Mouse (Mus musculus) embryo, embryonic 11.5 days (tissue): ENCODE measurements around the gene Izumo1.
"Not testable (repeated sequence)": the region's sequence is repeated elsewhere in the genome, so short reads cannot be mapped to it uniquely, and the experiment has no call there.

ENCODE experiments used
- DNase-seq: peaks from one replicate; pipeline ENCODE4 v3.0.0-alpha.2; 2012; ENCODE audit warnings: low read depth, low spot score

Gene Izumo1

DNA sequence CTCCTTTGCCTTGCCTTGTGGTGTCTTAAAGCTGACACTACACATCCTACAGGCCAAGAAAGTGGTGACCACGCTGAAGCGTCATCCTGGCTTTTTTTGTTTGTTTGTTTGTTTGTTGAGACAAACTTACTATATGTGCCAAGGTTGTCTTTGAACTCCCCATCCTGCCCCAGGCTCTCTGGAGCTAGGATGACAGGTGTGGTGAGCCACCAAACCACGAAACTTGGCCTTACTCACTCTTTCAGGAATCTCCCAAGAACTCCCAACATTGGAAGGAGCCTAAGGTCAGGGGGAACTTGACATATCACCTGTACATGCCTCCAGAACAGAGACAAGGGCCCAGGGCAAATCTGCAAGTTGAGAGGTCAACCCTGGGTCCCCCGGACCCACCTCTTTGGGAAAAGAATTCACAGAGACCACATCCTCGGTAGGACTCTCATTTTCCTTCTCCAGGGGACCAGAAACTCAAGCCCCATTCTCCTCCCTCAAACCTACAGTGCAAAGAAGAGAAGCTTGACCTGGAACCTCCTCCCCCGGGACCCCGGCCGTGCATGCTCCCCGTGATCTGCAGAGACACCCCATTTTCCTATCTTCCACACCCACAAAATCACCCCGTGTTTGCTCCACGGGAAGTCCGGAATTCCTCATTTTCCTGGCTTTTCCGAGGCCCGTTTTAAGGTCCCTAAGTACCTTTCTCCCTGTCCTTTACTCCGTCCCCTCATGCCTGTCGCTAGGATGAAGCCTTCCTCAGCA, 21.1 kb downstream of the Izumo1 start:
- DNase-seq = no peak

- DNase-seq = peak; percentile 96
These were observed 22.0 kb downstream of the Izumo1 start for GRCm38 (mm10) chr7:45643441-45644178.

- DNase-seq = no peak
These were observed 22.6 kb downstream of the Izumo1 start for GRCm38 (mm10) chr7:45644183-45644582.

GRCm38 (mm10) chr7:45644872-45645590, 23.4 kb downstream of the Izumo1 start:
- no peak for DNase-seq

- DNase-seq = no peak
These were observed 24.0 kb downstream of the Izumo1 start for GRCm38 (mm10) chr7:45645591-45645971.

GRCm38 (mm10) chr7:45646671-45647070, 25.1 kb downstream of the Izumo1 start:
- DNase-seq = no peak

DNA sequence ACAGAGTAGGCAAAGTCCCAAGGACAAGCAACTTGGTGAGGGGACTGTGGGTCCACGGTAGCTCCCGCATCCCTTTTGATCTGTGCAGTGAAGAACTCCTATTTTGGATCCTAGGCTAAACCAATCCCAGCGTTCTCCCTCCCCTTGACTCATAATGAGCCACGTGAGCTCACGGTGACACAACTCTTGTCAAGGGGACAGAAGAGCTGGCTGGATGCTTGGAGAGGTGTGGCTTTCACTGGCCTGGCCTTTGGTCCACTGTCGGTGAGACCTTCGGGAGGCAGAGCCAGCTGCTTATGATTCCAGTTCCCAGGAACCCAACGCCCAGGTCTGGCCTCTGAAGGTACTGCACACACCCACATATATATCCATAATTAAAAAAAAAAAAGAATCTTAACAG, 27.7 kb downstream of the Izumo1 start:
- DNase-seq = no peak

DNA sequence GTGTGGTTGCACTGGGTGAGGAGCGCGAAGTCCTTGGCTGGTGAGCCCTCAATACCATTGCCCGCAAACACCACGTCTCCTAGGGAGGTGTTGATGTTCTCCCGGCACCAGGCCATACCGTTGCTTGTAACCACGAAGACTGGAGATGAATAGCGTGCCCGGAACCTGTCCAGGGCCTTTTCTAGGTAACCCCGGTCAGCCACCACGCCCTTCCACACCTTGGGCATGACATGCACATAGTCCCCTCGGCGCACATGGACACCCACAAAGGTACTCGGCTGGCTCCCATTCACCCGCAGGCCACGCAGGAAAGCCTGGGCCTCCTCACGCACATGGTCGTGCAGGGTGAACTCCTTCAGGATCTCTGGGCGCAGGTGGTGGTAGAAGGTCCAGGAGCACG, 28.9 kb downstream of the Izumo1 start:
- not testable (repeated sequence) for DNase-seq

DNA sequence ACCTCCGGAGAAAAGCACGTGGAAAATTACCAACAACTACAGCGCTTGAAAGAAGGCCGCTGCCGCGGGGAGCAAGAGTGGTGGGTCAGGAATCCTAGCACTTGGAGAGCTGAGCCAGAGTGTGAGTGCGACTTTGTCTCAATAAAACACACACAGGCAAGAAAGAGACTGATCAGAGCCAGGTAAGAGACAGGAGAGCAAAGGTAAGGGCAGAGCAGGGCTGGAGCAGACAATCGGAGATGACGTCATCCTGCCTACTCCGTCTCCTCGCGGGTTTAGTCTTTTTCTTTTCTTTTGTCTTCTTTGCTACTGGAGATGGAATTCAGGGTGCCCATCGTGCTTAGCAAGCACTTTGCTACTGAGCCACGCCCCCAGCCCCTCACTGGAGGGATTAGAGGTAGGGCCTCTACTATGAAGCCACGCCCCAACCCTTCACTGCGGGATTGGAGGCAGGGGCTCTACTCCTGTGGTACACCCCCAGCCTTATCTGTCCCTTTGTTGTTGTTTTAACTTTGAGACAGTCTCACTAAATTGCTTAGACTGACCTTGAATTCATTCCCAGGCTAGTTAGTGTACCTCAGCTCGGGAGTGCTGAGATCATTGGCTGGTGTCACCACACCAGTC, 32.9 kb downstream of the Izumo1 start:
- DNase-seq = no peak

DNA sequence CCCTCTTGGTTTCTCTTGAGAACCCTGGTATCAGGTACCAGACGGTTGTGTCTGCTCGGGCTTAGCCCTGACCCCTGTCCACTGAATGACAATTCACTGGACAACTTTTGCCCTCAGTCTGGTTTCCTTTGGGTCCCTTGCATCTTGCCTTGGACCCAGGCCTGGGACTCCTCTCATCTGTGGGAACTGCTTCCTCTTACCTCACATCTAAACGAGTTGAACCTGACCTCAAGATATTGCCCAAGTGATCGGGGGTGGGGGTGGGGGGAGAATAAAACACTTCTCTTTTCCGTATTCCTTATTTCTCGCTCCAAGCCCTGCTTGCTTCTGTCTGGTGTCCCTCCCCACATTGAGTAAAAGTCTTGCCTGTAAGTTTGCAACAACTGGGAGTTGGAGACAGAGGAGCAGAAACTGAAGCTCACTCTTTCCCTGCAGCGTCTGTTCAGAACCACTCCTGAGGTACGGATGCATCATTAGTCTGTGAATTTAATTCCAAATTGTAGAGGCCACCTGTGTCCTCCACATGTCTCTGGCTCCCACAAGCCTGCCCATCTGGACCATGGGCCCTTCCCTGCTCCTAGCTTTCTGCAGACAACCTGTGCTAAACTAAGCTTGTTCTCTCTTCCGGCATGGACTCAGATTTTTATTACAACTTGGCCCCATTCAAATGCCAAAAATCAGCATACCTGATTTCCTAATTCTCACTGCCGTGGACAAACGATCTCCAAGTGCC, 39.3 kb downstream of the Izumo1 start:
- no peak for DNase-seq

- DNase-seq = not testable (repeated sequence)
These were observed 40.1 kb downstream of the Izumo1 start for GRCm38 (mm10) chr7:45661702-45662101.

GRCm38 (mm10) chr7:45665303-45666138, 43.9 kb downstream of the Izumo1 start:
- DNase-seq = no peak

DNA sequence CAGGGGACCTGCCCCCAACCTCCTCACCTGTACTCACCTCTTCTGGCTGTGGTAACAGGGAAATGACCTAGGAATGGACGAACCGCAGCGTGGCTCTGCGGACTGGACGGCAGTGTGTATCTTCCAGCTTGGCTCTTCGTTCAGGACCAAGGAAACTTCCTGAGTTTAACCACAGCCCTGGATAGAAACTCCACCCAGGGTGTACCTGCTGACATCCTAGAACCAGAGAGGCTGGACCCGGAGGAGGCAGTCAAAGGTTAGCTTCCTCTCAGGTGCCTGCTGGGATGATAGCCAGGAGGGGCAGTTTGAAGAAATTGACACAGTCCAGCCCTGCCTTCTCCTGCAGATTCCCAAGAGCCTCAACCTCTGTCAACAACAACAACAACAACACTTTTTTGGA, 44.5 kb downstream of the Izumo1 start, which contains the start of gene Fut2:
Gene Fut2 (minus strand): TSS at position 234 of the 400 bp plus-strand sequence.
- DNase-seq = no peak

- no peak for DNase-seq
These were observed 46.1 kb downstream of the Izumo1 start for GRCm38 (mm10) chr7:45667761-45668160.

GRCm38 (mm10) chr7:45668921-45669320, 47.3 kb downstream of the Izumo1 start:
- no peak for DNase-seq

- DNase-seq = no peak
These were observed 56.1 kb downstream of the Izumo1 start for GRCm38 (mm10) chr7:45677627-45678295.
